Mouse (Mus musculus) cerebellum, adult 18-20 months (tissue): ENCODE data around the gene 2410004P03Rik.

Source experiments
- DNase-seq, 2 experiments: peaks; one replicate each; pipeline ENCODE4 v3.0.0; 2021

The 2410004P03Rik gene

GRCm38 (mm10) chr12:17018468-17018867, 6.9 kb upstream of the 2410004P03Rik start:
- DNase-seq, result peak; percentile 45 to 63

- no peak for DNase-seq
Observed at GRCm38 (mm10) chr12:17015711-17016110, 4.2 kb upstream of the 2410004P03Rik start.

GRCm38 (mm10) chr12:17012067-17012899, 756 bp upstream of the 2410004P03Rik start:
- no peak for DNase-seq

- DNase-seq, result no peak
Observed at GRCm38 (mm10) chr12:17009466-17009865, 2.1 kb downstream of the 2410004P03Rik start.

GRCm38 (mm10) chr12:17001211-17001610, 10.3 kb downstream of the 2410004P03Rik start:
- DNase-seq, result no peak

GRCm38 (mm10) chr12:17000628-17001027, 10.9 kb downstream of the 2410004P03Rik start:
- DNase-seq, result no peak

- peak; percentile 39 to 41 for DNase-seq
Observed at GRCm38 (mm10) chr12:16999739-17000497, 11.6 kb downstream of the 2410004P03Rik start, which contains the start of gene Pqlc3. Gene Pqlc3, minus strand, starts transcription at chr12:17000408.

GRCm38 (mm10) chr12:16999146-16999545, 12.4 kb downstream of the 2410004P03Rik start:
- peak in 1 of 2 experiments; percentile 15 for DNase-seq

GRCm38 (mm10) chr12:16996886-16997462, 14.6 kb downstream of the 2410004P03Rik start:
- DNase-seq, result no peak

GRCm38 (mm10) chr12:16996281-16996680, 15.2 kb downstream of the 2410004P03Rik start:
- no peak for DNase-seq

GRCm38 (mm10) chr12:16994291-16994690, 17.2 kb downstream of the 2410004P03Rik start:
- DNase-seq, result no peak

- DNase-seq, result no peak
Observed at GRCm38 (mm10) chr12:16992355-16992754, 19.2 kb downstream of the 2410004P03Rik start.

- no peak for DNase-seq
Observed at GRCm38 (mm10) chr12:16991376-16991775, 20.2 kb downstream of the 2410004P03Rik start.

GRCm38 (mm10) chr12:16985778-16986177, 25.7 kb downstream of the 2410004P03Rik start:
- no peak for DNase-seq

- DNase-seq, result no peak
Observed at GRCm38 (mm10) chr12:16977120-16977519, 34.4 kb downstream of the 2410004P03Rik start.

- no peak for DNase-seq
Observed at GRCm38 (mm10) chr12:16966811-16967210, 44.7 kb downstream of the 2410004P03Rik start.

GRCm38 (mm10) chr12:16963354-16963753, 48.2 kb downstream of the 2410004P03Rik start:
- no peak for DNase-seq

- no peak for DNase-seq
Observed at GRCm38 (mm10) chr12:16958851-16959250, 52.7 kb downstream of the 2410004P03Rik start.
